Mouse (Mus musculus) heart, postnatal 0 days (tissue): ENCODE data around the gene Uap1. TPM values are rescaled to one million over a fixed set of nuclear protein-coding genes. Genes with fewer than 3 reads are reported as not detected.
A peak's percentile ranks its signal among the peaks of the same experiment; 100 is the strongest.
"Not testable (repeated sequence)": the region's sequence is repeated elsewhere in the genome, so short reads cannot be mapped to it uniquely, and the experiment has no call there.

ENCODE experiments used
- ATAC-seq: fragments of 200-750 bp; cut with Nextera tagmentation; 2 replicates; pipeline ENCODE4 v1.8.0; 2017; ENCODE audit warnings: low read depth, moderate number of reproducible peaks, moderate library complexity; ENCODE audit not compliant: insufficient read depth
- DNase-seq: peaks from one replicate; pipeline ENCODE4 v3.0.0-alpha.2; 2016; ENCODE audit warnings: low spot score
- H3K27ac ChIP-seq: fragments of 300-500 bp; sonication (generic); 2 replicates; pipeline ENCODE4 v1.5.1; 2014; ENCODE audit warnings: low read depth, mild to moderate bottlenecking
- H3K27me3 ChIP-seq: fragments of 300-500 bp; sonication (generic); 2 replicates; pipeline ENCODE4 v1.6.1; 2014; ENCODE audit warnings: low read length, mixed read lengths; ENCODE audit not compliant: control insufficient read depth, insufficient read depth
- H3K36me3 ChIP-seq: fragments of 300-500 bp; sonication (generic); replicated peaks from 2 replicates; pipeline ENCODE4 v1.6.1; 2014; ENCODE audit warnings: low read length, mixed read lengths; ENCODE audit not compliant: control insufficient read depth, insufficient read depth
- H3K4me1 ChIP-seq: fragments of 300-500 bp; sonication (generic); 2 replicates; pipeline ENCODE4 v1.6.1; 2014; ENCODE audit warnings: antibody characterized with exemption; ENCODE audit not compliant: control insufficient read depth, insufficient read depth
- H3K4me2 ChIP-seq: fragments of 300-500 bp; sonication (generic); 2 replicates; pipeline ENCODE4 v1.6.1; 2014; ENCODE audit warnings: low read depth, mild to moderate bottlenecking, low read length, moderate library complexity
- H3K4me3 ChIP-seq: fragments of 300-500 bp; sonication (generic); 2 replicates; pipeline ENCODE4 v1.5.1; 2014; ENCODE audit warnings: low read depth, low read length
- H3K9ac ChIP-seq: fragments of 300-500 bp; sonication (generic); replicated peaks from 2 replicates; pipeline ENCODE4 v1.6.1; 2014; ENCODE audit warnings: low read depth, low read length, mixed read lengths
- H3K9me3 ChIP-seq: fragments of 300-500 bp; sonication (generic); replicated peaks from 2 replicates; pipeline ENCODE4 v1.6.1; 2016; ENCODE audit warnings: low read length; ENCODE audit not compliant: control insufficient read depth
- CTCF ChIP-seq: IDR thresholded peaks from 2 replicates; pipeline ENCODE4 v1.5.1; 2016; ENCODE audit warnings: antibody characterized with exemption, control low read depth, low read depth
- EP300 ChIP-seq: IDR thresholded peaks from 2 replicates; pipeline ENCODE4 v1.6.1; 2016; ENCODE audit warnings: antibody characterized with exemption, low read depth
- WGBS: fragments of 180-500 bp; shearing (Covaris S2); extraction: QIAGEN DNeasy Blood & Tissue Kit; methylation state at CpG from one replicate; pipeline ENCODE4 v1.1.7; 2014; 5-methylcytosine and 5-hydroxymethylcytosine counted together
- polyA plus RNA-seq: library from polyadenylated mRNA; unstranded; fragments of >200 nt; fragmentation: Nextera tagmentation; extraction: Ambion mirVana; gene quantifications from 2 replicates; pipeline ENCODE4 v1.2.1, GENCODE M21; 2015
- total RNA-seq: library from RNA; depleted of rRNA; stranded (reverse); fragments of >200 nt; gene quantifications from 2 replicates; pipeline ENCODE4 v1.2.3, GENCODE M21; 2014; ENCODE audit warnings: low replicate concordance; rRNA removed

The Uap1 gene
- total and polyA plus RNA-seq, 2 experiments from 2014 or later = 26.1 to 40.2 TPM

- Histone ChIP-seq H3K4me1 (no peaks in the 10 kb centered on the region), H3K27me3 (no peaks in the 10 kb centered on the region), H3K9me3 (no peaks in the 10 kb centered on the region), H3K9ac (peak within 1 kb of the TSS; percentile 1; the same call in 1 of the 2 replicates), H3K4me2 (peak within 1 kb of the TSS; percentile 49), H3K4me3 (peak within 1 kb of the TSS; percentile 36), H3K27ac (peak within 1 kb of the TSS; percentile 46), H3K36me3 (no peaks in the 10 kb centered on the region)
- WGBS = 51% methylated on average over 17 of the region's 17 CpGs
- DNase-seq (peak; percentile 25), ATAC-seq (peak; percentile 51; the same call in 1 of the 2 replicates)
- no peak for TF ChIP-seq CTCF
- TF ChIP-seq EP300 = no peak
Measured at GRCm38 (mm10) chr1:170110516-170111332, 64.0 kb downstream of the Uap1 start, which contains the start of gene Ddr2. TSS of gene Ddr2 (minus strand) at chr1:170110762.

- Histone ChIP-seq H3K27ac (peak overlapping the region; percentile 46), H3K9me3 (no peaks in the 10 kb centered on the region), H3K4me1 (no peaks in the 10 kb centered on the region), H3K4me3 (peak overlapping the region; percentile 36), H3K4me2 (peak overlapping the region; percentile 49), H3K27me3 (no peaks in the 10 kb centered on the region), H3K9ac (peak overlapping the region; percentile 1; the same call in 1 of the 2 replicates), H3K36me3 (no peaks in the 10 kb centered on the region)
- ATAC-seq (no peak), DNase-seq (no peak)
- 71% methylated on average over 19 of the region's 19 CpGs for WGBS
- TF ChIP-seq CTCF (no peak), EP300 (no peak)
Measured at GRCm38 (mm10) chr1:170109776-170110515, 64.8 kb downstream of the Uap1 start.

- not testable (repeated sequence) for H3K4me2 ChIP-seq, H3K36me3 ChIP-seq, H3K9ac ChIP-seq, H3K27ac ChIP-seq, DNase-seq, H3K9me3 ChIP-seq, ATAC-seq, H3K4me3 ChIP-seq, H3K4me1 ChIP-seq, H3K27me3 ChIP-seq
- 81% methylated on average over 6 of the region's 6 CpGs for WGBS
Measured at GRCm38 (mm10) chr1:170102814-170103213, 71.9 kb downstream of the Uap1 start.

Other genes with a start within 250 kb of the Uap1 start
- gene Ccdc190, start 246.3 kb downstream of the Uap1 start, total RNA-seq = not detected in 2 replicates
- gene Ccdc190, start 246.3 kb downstream of the Uap1 start, polyA plus RNA-seq = not detected in 2 replicates
- 45.6 and 62.4 TPM in 2 replicates for gene Hsd17b7, start 205.7 kb downstream of the Uap1 start, total RNA-seq
- 36.9 and 39.4 TPM in 2 replicates for gene Hsd17b7, start 205.7 kb downstream of the Uap1 start, polyA plus RNA-seq
- 5.0 and 11.2 TPM in 2 replicates for gene Ddr2, start 64.2 kb downstream of the Uap1 start, total RNA-seq
- 6.8 and 7.2 TPM in 2 replicates for gene Ddr2, start 64.2 kb downstream of the Uap1 start, polyA plus RNA-seq
- 10.4 and 11.2 TPM in 2 replicates for gene Uhmk1, start 40.4 kb upstream of the Uap1 start, total RNA-seq
- gene Uhmk1, start 40.4 kb upstream of the Uap1 start, polyA plus RNA-seq = 2.1 and 2.6 TPM in 2 replicates
- not detected in 2 replicates for gene Sh2d1b2, start 57.8 kb upstream of the Uap1 start, total RNA-seq
- gene Sh2d1b2, start 57.8 kb upstream of the Uap1 start, polyA plus RNA-seq = not detected in 2 replicates
- not detected in 2 replicates for gene Sh2d1b1, start 102.4 kb upstream of the Uap1 start, total RNA-seq
- gene Sh2d1b1, start 102.4 kb upstream of the Uap1 start, polyA plus RNA-seq = 0.08 and 0.12 TPM in 2 replicates
- 3.9 and 7.0 TPM in 2 replicates for gene Gm7694, start 131.4 kb upstream of the Uap1 start, total RNA-seq
- gene Gm7694, start 131.4 kb upstream of the Uap1 start, polyA plus RNA-seq = 2.3 and 2.9 TPM in 2 replicates
- gene Spata46, start 133.8 kb upstream of the Uap1 start, total RNA-seq = not detected in 2 replicates
- 0.41 and 0.47 TPM in 2 replicates for gene Spata46, start 133.8 kb upstream of the Uap1 start, polyA plus RNA-seq